Mouse (Mus musculus): Measurements from ENCODE around the gene 5330417C22Rik.

GRCm38 (mm10) chr3:108436380-108436714 lies 100.0 kb downstream of the 5330417C22Rik start:
- TF ChIP-seq CTCF (IDR thresholded peaks at IDR 0.05; ENCODE audit: borderline replicate concordance, control insufficient read depth, extremely low read depth, insufficient read depth, low read length, poor library complexity) (no peak), POLR2A (IDR thresholded peaks at IDR 0.05; ENCODE audit: control insufficient read depth, extremely low read depth, insufficient read depth, low read length, poor library complexity) (no peak)
